8 mouse cellular contexts compared by ENCODE assay signal in genomic region chr6:23839009-23839811, GRCm38 (mm10). TPM values are rescaled to one million over a fixed set of nuclear protein-coding genes. Genes with fewer than 3 reads are reported as not detected.
DNase-seq lines count a peak whose midpoint lies in the region; ATAC-seq and TF ChIP-seq lines count a peak whose summit lies in the region.

Gene Cadps2 (minus strand): TSS chr6:23839421.

- H3K27me3 ChIP-seq in forebrain, embryonic 15.5 days, result 0 out of 2 replicates have a peak, but pooled peaks cover 3% of the 10 kb centered on the region

- H3K9ac ChIP-seq in forebrain, embryonic 15.5 days (replicated peaks), result peak within 1 kb of the TSS; percentile 60

- H3K36me3 ChIP-seq in forebrain, embryonic 15.5 days, result no peaks in the 10 kb centered on the region

- under 1% methylated on average over 110 of the region's 114 CpGs for WGBS in forebrain, embryonic 15.5 days
- 1% methylated on average over 113 of the region's 114 CpGs for WGBS in lung, adult 2 months
- under 1% methylated on average over 106 of the region's 114 CpGs for WGBS in olfactory bulb, adult 2 months

- TF ChIP-seq POLR2A in lung, adult 2 months (IDR thresholded peaks at IDR 0.05; ENCODE audit: borderline replicate concordance, extremely low read depth, low read depth, low read length), result peak; percentile 18; the same call in 1 of the 2 replicates
- no peak for TF ChIP-seq POLR2A in olfactory bulb, adult 2 months (IDR thresholded peaks at IDR 0.05; ENCODE audit: insufficient read depth, low read depth, low read length)

- H3K27ac ChIP-seq in forebrain, embryonic 15.5 days (replicated peaks), result no peak within 1 kb of the TSS
- H3K27ac ChIP-seq in olfactory bulb, adult 2 months (ENCODE audit: insufficient read depth, low read depth, low read length), result no peak within 1 kb of the TSS

- H3K4me3 ChIP-seq in forebrain, embryonic 15.5 days, result peak within 1 kb of the TSS; percentile 81
- peak within 1 kb of the TSS; percentile 87 for H3K4me3 ChIP-seq in lung, adult 2 months (replicated peaks; ENCODE audit: extremely low read depth, low read depth, low read length)
- peak within 1 kb of the TSS; percentile 73 for H3K4me3 ChIP-seq in olfactory bulb, adult 2 months (ENCODE audit: insufficient read depth, low read depth, low read length)

- peak within 1 kb of the TSS; percentile 96 for H3K4me2 ChIP-seq in forebrain, embryonic 15.5 days (replicated peaks)

- peaks cover 11% of the 10 kb centered on the region for H3K4me1 ChIP-seq in forebrain, embryonic 15.5 days
- peaks cover 2% of the 10 kb centered on the region; the same call in 1 of the 2 replicates for H3K4me1 ChIP-seq in lung, adult 2 months (ENCODE audit: control insufficient read depth, insufficient read depth, low read length)
- H3K4me1 ChIP-seq in olfactory bulb, adult 2 months (ENCODE audit: control insufficient read depth, insufficient read depth, low read length), result peaks cover 8% of the 10 kb centered on the region; the same call in 1 of the 2 replicates

- no peak for TF ChIP-seq CTCF in lung, adult 2 months (IDR thresholded peaks at IDR 0.05; ENCODE audit: insufficient read depth, low read length)
- no peak for TF ChIP-seq CTCF in olfactory bulb, adult 2 months (IDR thresholded peaks at IDR 0.05; ENCODE audit: insufficient read depth, low read depth, low read length)

- no peaks in the 10 kb centered on the region for H3K9me3 ChIP-seq in forebrain, embryonic 15.5 days

- intact Hi-C loops in heart, postnatal 25 days (cut with DNase I), result no loop called here

- peak; percentile 60 for DNase-seq in R1 (ENCODE audit: low read depth, low spot score)
- DNase-seq in cerebellum, adult 11 months, result peak; percentile 70
- peak; percentile 23 for DNase-seq in heart, postnatal 25 days (ENCODE audit: low spot score)
- peak; percentile 76 to 82 for DNase-seq in kidney, postnatal 4 days
- peak; percentile 80 for DNase-seq in lung, adult 2 months

- peak; percentile 85 for ATAC-seq in forebrain, embryonic 15.5 days (replicated peaks)
- no peak for ATAC-seq in inflammation-experienced regulatory T-cells, adult 6 months

RNA-seq across cellular contexts. Expression of gene Cadps2, which starts in this region (rescaled TPM):
- 4.9 and 6.1 TPM in 2 replicates for polyA plus RNA-seq in forebrain, embryonic 15.5 days (2015; fragmentation: Nextera tagmentation; extraction: Ambion mirVana)
- total RNA-seq in heart, postnatal 25 days (2021), result 1 to 10 TPM; 1.7 to 1.8 TPM
- polyA plus RNA-seq in lung, adult 2 months (2012; rRNA removed), result 9.1 and 10.1 TPM in 2 replicates
- polyA plus RNA-seq in olfactory bulb, adult 2 months (2012; ENCODE audit: insufficient read depth, insufficient read length, low replicate concordance, missing spikeins), result not detected in 2 replicates
- not detected for polyA plus RNA-seq in inflammation-experienced regulatory T-cells, adult 6 months (2017; shearing (Covaris generic))

Comparison
In these comparisons a context has a peak if more than half of its experiments do, and no peak if none do; other contexts are left out.
1. DNase-seq: peak in every context shown above with its lines; median percentile 80 in lung, adult 2 months; 79 in kidney, postnatal 4 days; 70 in cerebellum, adult 11 months; 60 in R1; 23 in heart, postnatal 25 days.